Mouse (Mus musculus): ENCODE results near the gene Vwa7. TPM values are rescaled to one million over a fixed set of nuclear protein-coding genes. Genes with fewer than 3 reads are reported as not detected.

Vwa7 gene
- total and polyA plus RNA-seq, 3 experiments = 9.8 to 10.4 TPM; not detected in 1

- peaks cover 0 to 7% of the 10 kb centered on the region in 2 experiments; a peak in 3 of 4 replicates for H3K36me3 ChIP-seq (ENCODE audit: control insufficient read depth in 1 of 2, insufficient read depth in 2 of 2, low read length in 2 of 2)
- no peaks in the 10 kb centered on the region for H3K9me3 ChIP-seq (replicated peaks; ENCODE audit: insufficient read depth, low read length)
- H3K4me1 ChIP-seq (ENCODE audit: control insufficient read depth in 1 of 2, insufficient read depth in 2 of 2, low read length in 2 of 2) = peaks cover 0 to 4% of the 10 kb centered on the region in 2 experiments; a peak in 1 of 4 replicates
- H3K79me2 ChIP-seq (ENCODE audit: control insufficient read depth, insufficient read depth, low read length, poor library complexity) = peaks cover 79% of the 10 kb centered on the region
- DNase-seq (ENCODE audit: low read depth, low spot score) = peak; percentile 83
- H3K9ac ChIP-seq (ENCODE audit: control insufficient read depth, low read depth, low read length, poor library complexity, severe bottlenecking) = peak within 1 kb of the TSS; percentile 100
- H3K4me3 ChIP-seq (ENCODE audit: control insufficient read depth in 1 of 2, insufficient read depth in 1 of 2, low read depth in 2 of 2, low read length in 2 of 2) = peak within 1 kb of the TSS; percentile 70 to 89
- peak within 1 kb of the TSS; percentile 99 for H3K27ac ChIP-seq (ENCODE audit: control insufficient read depth, low read depth, low read length)
- no peaks in the 10 kb centered on the region for H3K27me3 ChIP-seq (ENCODE audit: control insufficient read depth in 1 of 2, insufficient read depth in 2 of 2, low read length in 2 of 2)
- TF ChIP-seq MAX (IDR thresholded peaks at IDR 0.05; ENCODE audit: low read length) (peak; percentile 80), GABPA (IDR thresholded peaks at IDR 0.05; ENCODE audit: low read depth, low read length) (no peak), ELF1 (IDR thresholded peaks at IDR 0.05; ENCODE audit: low read depth, low read length) (0 out of 2 replicates have a peak, but pooled peaks have one; percentile 31), E2F4 (IDR thresholded peaks at IDR 0.05; ENCODE audit: borderline replicate concordance, low read depth, low read length) (peak; percentile 75; the same call in 1 of the 2 replicates), NRF1 (IDR thresholded peaks at IDR 0.05; ENCODE audit: insufficient read depth, low read depth, low read length, poor library complexity, severe bottlenecking) (peak; percentile 31; the same call in 1 of the 2 replicates), POLR2A (IDR thresholded peaks at IDR 0.05; ENCODE audit: control insufficient read depth in 1 of 2, insufficient read depth in 1 of 2, low read depth in 1 of 2, low read length in 2 of 2, poor library complexity in 1 of 2) (peak in 1 of 2 experiments; percentile 56; a peak in 1 of 4 replicates), MXI1 (IDR thresholded peaks at IDR 0.05; ENCODE audit: low read depth, low read length) (peak; percentile 76), TBP (IDR thresholded peaks at IDR 0.05; ENCODE audit: low read depth, low read length) (0 out of 2 replicates have a peak, but pooled peaks have one; percentile 2), ETS1 (IDR thresholded peaks at IDR 0.05; ENCODE audit: low read depth, low read length) (no peak), NELFE (IDR thresholded peaks at IDR 0.05; ENCODE audit: low read depth, low read length) (peak; percentile 47), HCFC1 (IDR thresholded peaks at IDR 0.05; ENCODE audit: low read depth, low read length) (peak; percentile 39; the same call in 1 of the 2 replicates), USF1 (IDR thresholded peaks at IDR 0.05; ENCODE audit: low read depth, low read length) (peak; percentile 34; the same call in 1 of the 2 replicates), TCF12 (IDR thresholded peaks at IDR 0.05; ENCODE audit: low read depth, low read length) (0 out of 2 replicates have a peak, but pooled peaks have one; percentile 62), RAD21 (IDR thresholded peaks at IDR 0.05; ENCODE audit: low read depth, low read length) (no peak)
Observed at GRCm38 (mm10) chr17:35000717-35001451, 15.5 kb upstream of the Vwa7 start, which contains the start of gene Vars. TSS of gene Vars (plus strand) at chr17:35000987.

GRCm38 (mm10) chr17:35001452-35002152 is 14.8 kb upstream of the Vwa7 start:
- Histone ChIP-seq H3K27me3 (ENCODE audit: control insufficient read depth in 1 of 2, insufficient read depth in 2 of 2, low read length in 2 of 2) (no peaks in the 10 kb centered on the region), H3K4me1 (ENCODE audit: control insufficient read depth in 1 of 2, insufficient read depth in 2 of 2, low read length in 2 of 2) (peaks cover 0 to 5% of the 10 kb centered on the region in 2 experiments; a peak in 2 of 4 replicates), H3K79me2 (ENCODE audit: control insufficient read depth, insufficient read depth, low read length, poor library complexity) (peaks cover 79% of the 10 kb centered on the region), H3K4me3 (ENCODE audit: control insufficient read depth in 1 of 2, insufficient read depth in 1 of 2, low read depth in 2 of 2, low read length in 2 of 2) (peak overlapping the region; percentile 64 to 89), H3K9ac (ENCODE audit: control insufficient read depth, low read depth, low read length, poor library complexity, severe bottlenecking) (peak overlapping the region; percentile 100), H3K27ac (ENCODE audit: control insufficient read depth, low read depth, low read length) (peak overlapping the region; percentile 99), H3K36me3 (ENCODE audit: control insufficient read depth in 1 of 2, insufficient read depth in 2 of 2, low read length in 2 of 2) (peaks cover 0 to 7% of the 10 kb centered on the region in 2 experiments; a peak in 3 of 4 replicates), H3K9me3 (replicated peaks; ENCODE audit: insufficient read depth, low read length) (no peaks in the 10 kb centered on the region)
- peak; percentile 66 for DNase-seq (ENCODE audit: low read depth, low spot score)
- no peak for TF ChIP-seq MYC (IDR thresholded peaks at IDR 0.05; ENCODE audit: low read depth, low read length)
- peak; percentile 21; the same call in 1 of the 2 replicates for TF ChIP-seq KAT2A (conservative IDR thresholded peaks at IDR 0.05; ENCODE audit: low read depth, low read length)
- TF ChIP-seq SMC3 (IDR thresholded peaks at IDR 0.05; ENCODE audit: low read depth, low read length) = no peak
- TF ChIP-seq TBP (IDR thresholded peaks at IDR 0.05; ENCODE audit: low read depth, low read length) = peak; percentile 48; the same call in 1 of the 2 replicates
- TF ChIP-seq NRF1 (IDR thresholded peaks at IDR 0.05; ENCODE audit: insufficient read depth, low read depth, low read length, poor library complexity, severe bottlenecking) = no peak
- no peak; the same call in 1 of the 2 replicates for TF ChIP-seq MXI1 (IDR thresholded peaks at IDR 0.05; ENCODE audit: low read depth, low read length)
- TF ChIP-seq POLR2A (IDR thresholded peaks at IDR 0.05; ENCODE audit: control insufficient read depth in 1 of 2, insufficient read depth in 1 of 2, low read depth in 1 of 2, low read length in 2 of 2, poor library complexity in 1 of 2) = peak in 1 of 2 experiments; percentile 50; a peak in 1 of 4 replicates
- TF ChIP-seq MAFK (IDR thresholded peaks at IDR 0.05; ENCODE audit: borderline replicate concordance, low read depth, low read length) = no peak
- TF ChIP-seq TCF12 (IDR thresholded peaks at IDR 0.05; ENCODE audit: low read depth, low read length) = no peak
- TF ChIP-seq CTCF (IDR thresholded peaks at IDR 0.05 in 2 of 3, conservative IDR thresholded peaks at IDR 0.05 in 1 of 3; ENCODE audit: control insufficient read depth in 1 of 3, insufficient read depth in 1 of 3, low read depth in 2 of 3, low read length in 3 of 3, poor library complexity in 1 of 3, severe bottlenecking in 1 of 3) = no peak
- TF ChIP-seq MAX (IDR thresholded peaks at IDR 0.05; ENCODE audit: low read length) = 0 out of 2 replicates have a peak, but pooled peaks have one; percentile 17
- TF ChIP-seq ZC3H11A (IDR thresholded peaks at IDR 0.05; ENCODE audit: low read depth, low read length) = no peak
- no peak for TF ChIP-seq USF2 (IDR thresholded peaks at IDR 0.05; ENCODE audit: borderline replicate concordance in 1 of 2, insufficient read depth in 1 of 2, low read depth in 1 of 2, low read length in 2 of 2)
- no peak for TF ChIP-seq NELFE (IDR thresholded peaks at IDR 0.05; ENCODE audit: low read depth, low read length)
- no peak for TF ChIP-seq POLR2AphosphoS5 (IDR thresholded peaks at IDR 0.05; ENCODE audit: borderline replicate concordance, low read depth, low read length)
- TF ChIP-seq GATA1 (IDR thresholded peaks at IDR 0.05; ENCODE audit: low read depth, low read length) = no peak
- TF ChIP-seq TAL1 (IDR thresholded peaks at IDR 0.05; ENCODE audit: low read length) = no peak
- peak; percentile 35; the same call in 1 of the 2 replicates for TF ChIP-seq BHLHE40 (IDR thresholded peaks at IDR 0.05; ENCODE audit: borderline replicate concordance, low read depth, low read length)
- peak; percentile 26; the same call in 1 of the 2 replicates for TF ChIP-seq ETS1 (IDR thresholded peaks at IDR 0.05; ENCODE audit: low read depth, low read length)

Measured in MEL (cell line).